22 mouse cellular contexts compared by ENCODE assay signal in genomic region chr5:37876240-37876639, GRCm38 (mm10). TPM values are rescaled to one million over a fixed set of nuclear protein-coding genes. Genes with fewer than 3 reads are reported as not detected.
"Had no signal": no experiment of that assay in that cellular context is flagged by ENCODE, and none has a peak within 500 bp of the region (broad histone marks: within the 10 kb centered on the region; RNA-seq: fewer than 3 reads in every experiment).

No protein-coding gene starts in this region.

- H3K4me2 ChIP-seq: lung, embryonic 14.5 days; midbrain, embryonic 11.5 days; midbrain, embryonic 13.5 days; midbrain, embryonic 15.5 days; neural tube, embryonic 13.5 days; neural tube, embryonic 15.5 days; stomach, embryonic 15.5 days had no signal

- DNase-seq: lung, adult 18-20 months; lung, postnatal 14 days; lung, postnatal 36 days; retina, postnatal 1 day; right cerebral cortex, adult 18-20 months; right cerebral cortex, postnatal 14 days; thymus, adult 2 months; thymus, postnatal 25 days; thymus, postnatal 4 days had no signal

- H3K4me3 ChIP-seq: megakaryocyte, embryonic 14.5 days; midbrain, embryonic 13.5 days; midbrain, embryonic 15.5 days; neural tube, embryonic 13.5 days; neural tube, embryonic 15.5 days; stomach, embryonic 15.5 days had no signal

- H3K9ac ChIP-seq: lung, embryonic 14.5 days; midbrain, embryonic 13.5 days; midbrain, embryonic 15.5 days; neural tube, embryonic 13.5 days; neural tube, embryonic 15.5 days; stomach, embryonic 15.5 days had no signal

- H3K27ac ChIP-seq: macrophage; midbrain, embryonic 13.5 days; midbrain, embryonic 15.5 days; neural tube, embryonic 13.5 days; neural tube, embryonic 15.5 days; stomach, embryonic 15.5 days; stomach, postnatal 0 days had no signal

- H3K9me3 ChIP-seq: midbrain, embryonic 13.5 days; midbrain, embryonic 15.5 days; neural tube, embryonic 13.5 days; neural tube, embryonic 15.5 days; stomach, embryonic 15.5 days had no signal

- H3K36me3 ChIP-seq: midbrain, embryonic 13.5 days; midbrain, embryonic 15.5 days; neural tube, embryonic 13.5 days; neural tube, embryonic 15.5 days; stomach, embryonic 15.5 days had no signal

- H3K27me3 ChIP-seq: midbrain, embryonic 15.5 days; stomach, embryonic 15.5 days had no signal

- ATAC-seq: midbrain, embryonic 13.5 days; midbrain, embryonic 15.5 days had no signal

- H3K4me1 ChIP-seq: megakaryocyte, embryonic 14.5 days; midbrain, embryonic 13.5 days; midbrain, embryonic 15.5 days; stomach, embryonic 15.5 days had no signal

RNA-seq across cellular contexts. Expression of gene Msx1, which starts 51.9 kb away (rescaled TPM):
- total RNA-seq: megakaryocyte progenitor cell, adult 5-6 weeks; monocyte, adult 5-6 weeks had no signal
- polyA plus RNA-seq: macrophage; testis, adult 2 months had no signal
